Mouse (Mus musculus): ENCODE data around the gene Krtap31-2.

GRCm38 (mm10) chr11:99986180-99986647 is 50.1 kb downstream of the Krtap31-2 start, which contains the start of gene Krtap16-1:
- no peak for TF ChIP-seq CTCF (IDR thresholded peaks at IDR 0.05; ENCODE audit: low read depth)
- no peak for TF ChIP-seq EP300 (IDR thresholded peaks at IDR 0.05; ENCODE audit: low read depth)

Data from heart, postnatal 0 days (tissue).